Mouse (Mus musculus): ENCODE data around the gene Pip4k2a. TPM values are rescaled to one million over a fixed set of nuclear protein-coding genes. Genes with fewer than 3 reads are reported as not detected.

The Pip4k2a gene
- polyA plus RNA-seq, 1 experiment from 2014 or later, result 12.0 TPM

DNA sequence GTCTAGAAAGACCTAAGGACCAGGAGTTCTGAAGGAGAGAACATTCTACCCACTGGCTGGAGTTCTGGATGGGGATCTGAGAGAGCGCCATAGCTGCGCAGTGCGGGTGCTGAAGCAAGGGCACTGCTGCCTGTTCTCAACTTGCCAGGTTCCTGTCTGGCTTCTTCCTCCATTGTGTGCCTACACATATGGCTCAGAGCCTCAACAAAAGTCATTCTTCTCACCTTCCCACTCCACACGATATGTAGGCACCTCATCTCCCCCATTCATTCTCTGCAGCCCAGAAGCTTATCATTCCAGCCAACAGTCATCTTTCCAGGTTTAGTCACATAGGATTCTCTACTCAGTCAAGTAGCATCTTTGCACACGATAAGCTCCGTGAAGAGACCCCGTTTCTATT is 123.3 kb downstream of the Pip4k2a start:
- no peak overlapping the region for H3K27ac ChIP-seq (ENCODE audit: low read depth, low read length)
- H3K27me3 ChIP-seq (replicated peaks; ENCODE audit: control insufficient read depth, insufficient read depth, low read length), result no peaks in the 10 kb centered on the region
- H3K4me2 ChIP-seq (replicated peaks; ENCODE audit: low read depth), result no peak overlapping the region
- H3K4me1 ChIP-seq (replicated peaks; ENCODE audit: control insufficient read depth, insufficient read depth, low read length), result no peaks in the 10 kb centered on the region
- 94% methylated on average over 7 of the region's 7 CpGs for WGBS
- no peak for ATAC-seq
- no peak overlapping the region for H3K4me3 ChIP-seq (ENCODE audit: low read depth, low read length)
- no peaks in the 10 kb centered on the region for H3K36me3 ChIP-seq (ENCODE audit: control insufficient read depth, insufficient read depth)
- H3K9me3 ChIP-seq (ENCODE audit: control insufficient read depth), result no peaks in the 10 kb centered on the region
- H3K9ac ChIP-seq (ENCODE audit: low read depth, low read length), result no peak overlapping the region
- no peak for TF ChIP-seq CTCF (IDR thresholded peaks at IDR 0.05; ENCODE audit: low read depth)

DNA sequence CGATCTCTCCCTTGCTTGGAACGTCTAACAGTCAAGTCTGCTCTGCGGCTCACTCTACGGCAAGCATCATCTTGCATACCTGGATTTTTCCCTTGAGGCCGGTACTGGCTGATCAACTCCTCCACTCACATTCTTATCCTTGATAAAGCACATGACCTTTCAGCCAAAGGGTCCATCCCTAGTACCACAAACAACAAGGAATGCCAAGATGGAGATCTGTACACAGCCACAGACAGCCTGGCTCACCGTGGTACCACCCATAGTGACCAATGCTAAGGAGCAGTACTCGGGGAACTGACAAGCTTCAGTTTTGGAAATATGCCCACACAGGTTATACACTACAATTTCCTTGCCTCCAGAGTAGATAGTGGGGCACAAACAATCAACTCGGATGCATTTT is 123.9 kb downstream of the Pip4k2a start:
- 86% methylated on average over 8 of the region's 8 CpGs for WGBS
- H3K9ac ChIP-seq (ENCODE audit: low read depth, low read length), result no peak overlapping the region

DNA sequence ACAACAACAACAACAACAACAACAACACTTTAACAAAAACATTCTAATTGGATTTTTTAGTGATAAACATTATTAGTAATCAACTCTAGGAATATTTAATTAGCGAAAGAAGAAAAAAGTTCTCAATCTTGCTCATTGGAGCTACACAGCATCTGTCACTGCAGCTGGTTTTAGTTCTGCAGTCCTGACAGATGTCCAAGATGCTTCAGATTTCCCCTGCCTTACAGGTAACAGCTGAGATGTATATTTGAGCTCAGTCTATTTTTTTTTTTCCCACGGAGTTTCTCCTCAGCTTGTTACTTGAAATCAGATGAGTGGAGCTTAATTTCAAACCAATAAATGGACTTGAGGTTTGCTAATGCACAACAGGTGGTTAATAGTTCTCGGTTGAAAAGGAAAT is 124.5 kb downstream of the Pip4k2a start:
- no peak for ATAC-seq
- 81% methylated on average over 3 of the region's 3 CpGs for WGBS
- Histone ChIP-seq H3K36me3 (ENCODE audit: control insufficient read depth, insufficient read depth) (no peaks in the 10 kb centered on the region), H3K4me1 (replicated peaks; ENCODE audit: control insufficient read depth, insufficient read depth, low read length) (no peaks in the 10 kb centered on the region), H3K27ac (ENCODE audit: low read depth, low read length) (no peak overlapping the region), H3K4me3 (ENCODE audit: low read depth, low read length) (no peak overlapping the region), H3K4me2 (replicated peaks; ENCODE audit: low read depth) (no peak overlapping the region), H3K9me3 (ENCODE audit: control insufficient read depth) (no peaks in the 10 kb centered on the region), H3K27me3 (replicated peaks; ENCODE audit: control insufficient read depth, insufficient read depth, low read length) (no peaks in the 10 kb centered on the region), H3K9ac (ENCODE audit: low read depth, low read length) (no peak overlapping the region)
- TF ChIP-seq CTCF (IDR thresholded peaks at IDR 0.05; ENCODE audit: low read depth), result no peak

More for the DNA sequence above, 123.9 kb downstream of the Pip4k2a start:
- Histone ChIP-seq H3K4me2 (replicated peaks; ENCODE audit: low read depth) (no peak overlapping the region), H3K36me3 (ENCODE audit: control insufficient read depth, insufficient read depth) (no peaks in the 10 kb centered on the region), H3K27me3 (replicated peaks; ENCODE audit: control insufficient read depth, insufficient read depth, low read length) (no peaks in the 10 kb centered on the region), H3K27ac (ENCODE audit: low read depth, low read length) (no peak overlapping the region), H3K4me1 (replicated peaks; ENCODE audit: control insufficient read depth, insufficient read depth, low read length) (no peaks in the 10 kb centered on the region), H3K9me3 (ENCODE audit: control insufficient read depth) (no peaks in the 10 kb centered on the region), H3K4me3 (ENCODE audit: low read depth, low read length) (no peak overlapping the region)
- no peak for ATAC-seq
- no peak for TF ChIP-seq CTCF (IDR thresholded peaks at IDR 0.05; ENCODE audit: low read depth)

DNA sequence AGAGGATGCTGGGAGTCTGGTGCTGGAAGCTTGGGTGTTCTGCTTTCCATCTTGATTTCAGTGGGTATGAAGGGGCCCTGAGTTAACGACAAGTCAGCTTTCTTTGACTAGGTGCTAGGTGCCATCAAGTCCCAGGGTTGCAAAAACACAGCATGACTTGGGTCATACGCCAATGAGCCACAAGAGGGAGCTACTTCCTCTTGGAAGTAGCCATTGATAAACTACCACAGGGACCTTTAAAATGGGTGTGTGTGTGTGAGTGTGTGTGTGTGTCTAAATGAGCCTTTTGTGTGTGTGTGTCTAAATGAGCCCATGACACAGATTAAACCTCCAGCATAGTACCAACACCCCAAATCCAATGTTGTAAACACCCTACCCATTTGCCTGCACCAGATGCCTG is 125.1 kb downstream of the Pip4k2a start:
- ATAC-seq, result no peak
- H3K4me3 ChIP-seq (ENCODE audit: low read depth, low read length), result no peak overlapping the region
- peak; percentile 90 for TF ChIP-seq CTCF (IDR thresholded peaks at IDR 0.05; ENCODE audit: low read depth)
- no peaks in the 10 kb centered on the region for H3K4me1 ChIP-seq (replicated peaks; ENCODE audit: control insufficient read depth, insufficient read depth, low read length)
- H3K27ac ChIP-seq (ENCODE audit: low read depth, low read length), result no peak overlapping the region
- 7% methylated on average over 2 of the region's 2 CpGs for WGBS
- H3K4me2 ChIP-seq (replicated peaks; ENCODE audit: low read depth), result no peak overlapping the region
- H3K9ac ChIP-seq (ENCODE audit: low read depth, low read length), result no peak overlapping the region
- no peaks in the 10 kb centered on the region for H3K36me3 ChIP-seq (ENCODE audit: control insufficient read depth, insufficient read depth)
- no peaks in the 10 kb centered on the region for H3K9me3 ChIP-seq (ENCODE audit: control insufficient read depth)
- H3K27me3 ChIP-seq (replicated peaks; ENCODE audit: control insufficient read depth, insufficient read depth, low read length), result no peaks in the 10 kb centered on the region

DNA sequence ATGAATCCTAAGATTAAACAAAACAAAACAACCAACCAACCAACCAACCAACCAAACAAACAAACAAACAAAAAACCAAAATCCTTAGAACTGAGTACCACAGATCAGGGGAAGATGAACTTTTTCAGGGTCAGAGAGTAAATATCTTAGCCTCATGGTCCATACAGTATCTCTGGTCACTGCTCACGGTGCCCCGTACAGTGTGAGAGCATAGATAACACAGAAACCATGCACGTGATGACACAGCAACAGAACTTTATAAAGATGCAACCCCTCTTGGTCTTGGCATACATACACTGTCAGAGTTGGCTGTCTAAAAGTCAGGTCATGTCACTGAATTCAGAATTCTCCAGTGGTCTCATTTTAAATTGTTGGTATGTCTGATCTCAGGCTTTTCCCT is 126.8 kb downstream of the Pip4k2a start:
- H3K36me3 ChIP-seq (ENCODE audit: control insufficient read depth, insufficient read depth), result no peaks in the 10 kb centered on the region
- no peak overlapping the region for H3K9ac ChIP-seq (ENCODE audit: low read depth, low read length)
- H3K4me1 ChIP-seq (replicated peaks; ENCODE audit: control insufficient read depth, insufficient read depth, low read length), result no peaks in the 10 kb centered on the region
- ATAC-seq, result no peak
- WGBS, result 97% methylated on average over 3 of the region's 3 CpGs
- TF ChIP-seq CTCF (IDR thresholded peaks at IDR 0.05; ENCODE audit: low read depth), result no peak
- H3K27me3 ChIP-seq (replicated peaks; ENCODE audit: control insufficient read depth, insufficient read depth, low read length), result no peaks in the 10 kb centered on the region
- H3K4me3 ChIP-seq (ENCODE audit: low read depth, low read length), result no peak overlapping the region
- H3K9me3 ChIP-seq (ENCODE audit: control insufficient read depth), result no peaks in the 10 kb centered on the region
- no peak overlapping the region for H3K4me2 ChIP-seq (replicated peaks; ENCODE audit: low read depth)
- H3K27ac ChIP-seq (ENCODE audit: low read depth, low read length), result no peak overlapping the region

DNA sequence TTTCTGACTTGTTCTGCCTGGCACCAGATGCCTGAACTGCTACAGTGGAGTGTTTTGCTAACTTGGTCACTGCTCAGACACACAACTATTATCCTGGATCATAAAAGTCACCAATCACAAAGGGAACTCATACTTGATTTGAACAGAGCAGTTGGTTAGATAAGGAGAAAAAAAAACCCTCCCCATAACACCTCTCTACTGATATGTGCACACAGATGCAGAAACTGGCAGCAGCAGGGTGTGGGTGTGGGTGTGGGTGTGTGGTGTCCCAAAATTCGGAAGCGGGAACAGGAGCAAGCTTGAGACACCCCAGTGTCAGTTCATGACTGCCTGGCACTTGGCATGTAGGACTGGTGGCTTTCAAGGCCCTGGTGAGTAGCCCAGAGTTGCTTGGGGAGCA is 130.9 kb downstream of the Pip4k2a start:
- no peaks in the 10 kb centered on the region for H3K9me3 ChIP-seq (ENCODE audit: control insufficient read depth)
- H3K4me1 ChIP-seq (replicated peaks; ENCODE audit: control insufficient read depth, insufficient read depth, low read length), result no peaks in the 10 kb centered on the region
- H3K4me2 ChIP-seq (replicated peaks; ENCODE audit: low read depth), result no peak overlapping the region
- TF ChIP-seq CTCF (IDR thresholded peaks at IDR 0.05; ENCODE audit: low read depth), result no peak
- H3K27me3 ChIP-seq (replicated peaks; ENCODE audit: control insufficient read depth, insufficient read depth, low read length), result no peaks in the 10 kb centered on the region
- H3K27ac ChIP-seq (ENCODE audit: low read depth, low read length), result no peak overlapping the region
- ATAC-seq, result no peak
- WGBS, result 88% methylated on average over 2 of the region's 2 CpGs
- H3K36me3 ChIP-seq (ENCODE audit: control insufficient read depth, insufficient read depth), result no peaks in the 10 kb centered on the region
- H3K9ac ChIP-seq (ENCODE audit: low read depth, low read length), result no peak overlapping the region
- H3K4me3 ChIP-seq (ENCODE audit: low read depth, low read length), result no peak overlapping the region

DNA sequence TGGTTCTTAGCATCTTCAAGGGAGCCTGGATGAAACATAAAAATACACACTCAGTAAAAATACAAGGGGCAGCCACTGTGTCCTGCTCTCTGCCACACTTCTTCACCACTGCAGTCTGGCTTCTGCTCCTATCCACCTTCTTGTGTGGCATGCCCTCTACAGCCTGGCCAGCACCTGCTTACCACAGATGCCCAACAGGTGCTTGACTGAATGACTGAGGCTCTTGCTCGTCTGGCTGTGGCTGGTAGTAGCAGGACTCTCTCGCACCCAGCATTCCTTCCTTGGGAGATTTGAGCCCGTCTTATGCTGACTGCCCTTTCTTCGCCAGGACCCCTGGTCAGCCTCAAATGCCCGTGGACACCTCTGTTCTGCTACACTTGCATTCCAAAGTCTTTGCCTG is 133.2 kb downstream of the Pip4k2a start:
- H3K9ac ChIP-seq (ENCODE audit: low read depth, low read length), result no peak overlapping the region
- H3K27ac ChIP-seq (ENCODE audit: low read depth, low read length), result no peak overlapping the region
- ATAC-seq, result no peak
- no peak overlapping the region for H3K4me2 ChIP-seq (replicated peaks; ENCODE audit: low read depth)
- no peak for TF ChIP-seq CTCF (IDR thresholded peaks at IDR 0.05; ENCODE audit: low read depth)
- H3K27me3 ChIP-seq (replicated peaks; ENCODE audit: control insufficient read depth, insufficient read depth, low read length), result no peaks in the 10 kb centered on the region
- no peaks in the 10 kb centered on the region for H3K4me1 ChIP-seq (replicated peaks; ENCODE audit: control insufficient read depth, insufficient read depth, low read length)
- 91% methylated on average over 5 of the region's 5 CpGs for WGBS
- no peak overlapping the region for H3K4me3 ChIP-seq (ENCODE audit: low read depth, low read length)
- H3K36me3 ChIP-seq (ENCODE audit: control insufficient read depth, insufficient read depth), result no peaks in the 10 kb centered on the region
- no peaks in the 10 kb centered on the region for H3K9me3 ChIP-seq (ENCODE audit: control insufficient read depth)

Data from intestine, postnatal 0 days (tissue).